Mouse (Mus musculus) adrenal gland, adult 8-10 months (tissue): ENCODE data around the gene Scgb1b7. TPM values are rescaled to one million over a fixed set of nuclear protein-coding genes. Genes with fewer than 3 reads are reported as not detected.
"Not testable (repeated sequence)": the region's sequence is repeated elsewhere in the genome, so short reads cannot be mapped to it uniquely, and the experiment has no call there.

Source experiments
- DNase-seq: peaks from one replicate; pipeline ENCODE4 v3.0.0; 2022
- total RNA-seq, 4 experiments: library from RNA; stranded (reverse); gene quantifications; 2 replicates each; pipeline ENCODE4 v1.2.4; 2022

Scgb1b7 gene
- not detected for total RNA-seq

DNA sequence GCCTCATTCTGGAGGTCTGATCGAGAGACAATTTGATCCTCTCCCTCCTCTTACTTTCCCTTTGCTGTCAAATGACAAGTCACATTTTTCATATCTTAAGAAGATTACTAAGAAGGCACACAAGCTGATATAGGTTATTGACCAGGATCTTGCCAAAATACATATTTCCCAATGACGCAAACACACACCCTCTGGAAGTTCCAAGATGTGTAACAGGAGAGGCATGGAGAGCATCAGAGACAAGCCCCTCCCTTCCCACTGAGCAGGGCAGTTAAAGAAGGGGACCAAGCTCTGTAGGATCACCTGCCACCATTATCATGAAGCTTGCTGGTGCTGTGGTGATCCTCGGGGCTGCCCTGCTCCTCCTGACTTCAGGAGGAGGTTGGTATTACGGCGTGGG lies at the start of gene Scgb1b7:
TSS of gene Scgb1b7 (plus strand) at position 301 of the 400 bp plus-strand sequence.
- not testable (repeated sequence) for DNase-seq

DNA sequence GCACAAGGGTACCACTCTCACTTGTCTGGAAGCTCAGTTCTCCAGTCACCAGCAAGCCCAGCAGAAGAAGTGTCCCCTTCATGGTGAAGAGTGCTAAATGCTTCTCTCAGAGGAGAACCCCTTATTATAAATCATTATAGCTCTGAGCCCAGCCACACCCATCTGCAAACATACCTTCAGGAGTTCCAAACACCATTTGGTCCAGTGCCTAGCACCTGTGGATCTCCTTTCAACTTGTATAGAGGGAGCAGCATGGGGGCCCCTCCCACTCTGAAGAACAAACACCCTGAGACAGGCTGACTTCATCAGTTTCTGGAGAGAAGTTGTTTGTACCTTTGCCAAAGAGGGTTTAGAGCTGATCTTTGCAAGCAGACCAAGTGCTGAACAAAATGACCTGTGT lies 6.8 kb upstream of the Scgb1b7 start, which contains the start of gene Scgb2b7:
TSS of gene Scgb2b7 (minus strand) at position 101 of the 400 bp plus-strand sequence.
- not testable (repeated sequence) for DNase-seq

Other genes starting within 250 kb of the Scgb1b7 start
- gene Scgb2b7, start 6.9 kb upstream of the Scgb1b7 start, total RNA-seq: not detected